Mouse (Mus musculus) MEL (cell line): ENCODE results near the gene Qrich1. TPM values are rescaled to one million over a fixed set of nuclear protein-coding genes. Genes with fewer than 3 reads are reported as not detected.

Source experiments
- DNase-seq: peaks from one replicate; pipeline ENCODE4 v3.0.0; 2011; ENCODE audit warnings: low read depth, low spot score
- H3K27ac ChIP-seq: 2 replicates; pipeline ENCODE4 v1.5.1; 2012; ENCODE audit warnings: low read depth, mild to moderate bottlenecking, control low read depth, low read length, moderate library complexity; ENCODE audit not compliant: control insufficient read depth
- H3K27me3 ChIP-seq, 2 experiments: fragments of 150-350 bp in 1 of 2; sonication (generic) in 1 of 2; 2 replicates each; pipeline ENCODE4 v1.6.1; 2012; ENCODE audit warnings: low read length in 2 of 2, mild to moderate bottlenecking in 2 of 2, improper control_type of control experiment in 1 of 2, moderate library complexity in 1 of 2; ENCODE audit not compliant: insufficient read depth in 2 of 2, control insufficient read depth in 1 of 2
- H3K36me3 ChIP-seq, 2 experiments: 2 replicates each; pipeline ENCODE4 v1.6.1; 2012 to 2014; ENCODE audit warnings: low read length in 2 of 2, improper control_type of control experiment in 1 of 2, inconsistent platforms in 1 of 2, mild to moderate bottlenecking in 1 of 2; ENCODE audit not compliant: insufficient read depth in 2 of 2, control insufficient read depth in 1 of 2
- H3K4me1 ChIP-seq, 2 experiments: fragments of 150-350 bp in 1 of 2; sonication (generic) in 1 of 2; 2 replicates each; pipeline ENCODE4 v1.6.1; 2012; ENCODE audit warnings: low read length in 2 of 2, improper control_type of control experiment in 1 of 2, mild to moderate bottlenecking in 1 of 2; ENCODE audit not compliant: insufficient read depth in 2 of 2, control insufficient read depth in 1 of 2
- H3K4me3 ChIP-seq, 2 experiments: fragments of 150-350 bp in 1 of 2; sonication (generic) in 1 of 2; 2 replicates each; pipeline ENCODE4 v1.5.1; 2012; ENCODE audit warnings: low read depth in 2 of 2, low read length in 2 of 2, mild to moderate bottlenecking in 2 of 2, moderate library complexity in 2 of 2, control low read depth in 1 of 2, improper control_type of control experiment in 1 of 2; ENCODE audit not compliant: control insufficient read depth in 1 of 2, insufficient read depth in 1 of 2
- H3K79me2 ChIP-seq: 2 replicates; pipeline ENCODE4 v1.6.1; 2012; ENCODE audit warnings: mild to moderate bottlenecking, low read length, moderate library complexity; ENCODE audit not compliant: control insufficient read depth, poor library complexity, insufficient read depth
- H3K9ac ChIP-seq: 2 replicates; pipeline ENCODE4 v1.6.1; 2012; ENCODE audit warnings: low read depth, mild to moderate bottlenecking, control low read depth, low read length, moderate library complexity; ENCODE audit not compliant: control insufficient read depth, poor library complexity, severe bottlenecking
- H3K9me3 ChIP-seq: fragments of 150-350 bp; sonication (generic); replicated peaks from 2 replicates; pipeline ENCODE4 v1.6.1; 2012; ENCODE audit warnings: mild to moderate bottlenecking, low read length, improper control_type of control experiment, moderate library complexity; ENCODE audit not compliant: insufficient read depth
- BHLHE40 ChIP-seq: IDR thresholded peaks from 2 replicates; pipeline ENCODE4 v1.6.1; 2012; ENCODE audit warnings: low read depth, mild to moderate bottlenecking, inconsistent platforms, low read length, improper control_type of control experiment, borderline replicate concordance
- CHD1 ChIP-seq: IDR thresholded peaks from 2 replicates; pipeline ENCODE4 v1.6.1; 2012; ENCODE audit warnings: low read depth, mild to moderate bottlenecking, inconsistent platforms, low read length, improper control_type of control experiment
- CTCF ChIP-seq, 3 experiments: IDR thresholded peaks in 2 of 3; conservative IDR thresholded peaks in 1 of 3; 2 replicates each; pipeline ENCODE4 v1.5.1; 2011 to 2012; ENCODE audit warnings: low read length in 3 of 3, low read depth in 2 of 3, mild to moderate bottlenecking in 2 of 3, improper control_type of control experiment in 1 of 3, inconsistent platforms in 1 of 3, mixed read lengths in 1 of 3, moderate library complexity in 1 of 3; ENCODE audit not compliant: control insufficient read depth in 1 of 3, insufficient read depth in 1 of 3, poor library complexity in 1 of 3, severe bottlenecking in 1 of 3
- E2F4 ChIP-seq: IDR thresholded peaks from 2 replicates; pipeline ENCODE4 v1.6.1; 2011; ENCODE audit warnings: low read depth, low read length, improper control_type of control experiment, borderline replicate concordance
- ELF1 ChIP-seq: IDR thresholded peaks from 2 replicates; pipeline ENCODE4 v1.6.1; 2014; ENCODE audit warnings: low read depth, mild to moderate bottlenecking, inconsistent platforms, low read length, improper control_type of control experiment, moderate library complexity
- EP300 ChIP-seq, 2 experiments: IDR thresholded peaks; 2 replicates each; pipeline ENCODE4 v1.6.1; 2011; ENCODE audit warnings: improper control_type of control experiment in 2 of 2, low read length in 2 of 2, low read depth in 1 of 2, mild to moderate bottlenecking in 1 of 2
- ETS1 ChIP-seq: IDR thresholded peaks from 2 replicates; pipeline ENCODE4 v1.6.1; 2012; ENCODE audit warnings: low read depth, mild to moderate bottlenecking, inconsistent platforms, low read length, improper control_type of control experiment, moderate library complexity
- MAFK ChIP-seq: IDR thresholded peaks from 2 replicates; pipeline ENCODE4 v1.6.1; 2011; ENCODE audit warnings: low read depth, mild to moderate bottlenecking, low read length, improper control_type of control experiment, borderline replicate concordance
- MXI1 ChIP-seq: IDR thresholded peaks from 2 replicates; pipeline ENCODE4 v1.6.1; 2011; ENCODE audit warnings: mild to moderate bottlenecking, low read depth, low read length, improper control_type of control experiment
- MYB ChIP-seq: IDR thresholded peaks from 2 replicates; pipeline ENCODE4 v1.6.1; 2011; ENCODE audit warnings: mild to moderate bottlenecking, low read depth, low read length, improper control_type of control experiment
- MYC ChIP-seq: IDR thresholded peaks from 2 replicates; pipeline ENCODE4 v1.6.1; 2011; ENCODE audit warnings: low read depth, mild to moderate bottlenecking, low read length, improper control_type of control experiment, moderate library complexity
- NELFE ChIP-seq: IDR thresholded peaks from 2 replicates; pipeline ENCODE4 v1.6.1; 2011; ENCODE audit warnings: low read depth, low read length, improper control_type of control experiment
- NRF1 ChIP-seq: IDR thresholded peaks from 2 replicates; pipeline ENCODE4 v1.6.1; 2014; ENCODE audit warnings: low read depth, mild to moderate bottlenecking, inconsistent platforms, low read length, improper control_type of control experiment, moderate library complexity; ENCODE audit not compliant: poor library complexity, insufficient read depth, severe bottlenecking
- POLR2AphosphoS5 ChIP-seq: IDR thresholded peaks from 2 replicates; pipeline ENCODE4 v1.6.1; 2012; ENCODE audit warnings: low read depth, borderline replicate concordance, mild to moderate bottlenecking, inconsistent platforms, low read length, moderate library complexity, mixed read lengths
- RCOR1 ChIP-seq: IDR thresholded peaks from 2 replicates; pipeline ENCODE4 v1.6.1; 2012; ENCODE audit warnings: low read depth, mild to moderate bottlenecking, inconsistent platforms, low read length, improper control_type of control experiment
- TAL1 ChIP-seq: IDR thresholded peaks from 2 replicates; pipeline ENCODE4 v1.6.1; 2012; ENCODE audit warnings: mild to moderate bottlenecking, inconsistent platforms, low read length, moderate library complexity, mixed read lengths
- UBTF ChIP-seq: IDR thresholded peaks from 2 replicates; pipeline ENCODE4 v1.6.1; 2012; ENCODE audit warnings: low read depth, mild to moderate bottlenecking, inconsistent platforms, low read length, improper control_type of control experiment, moderate library complexity, borderline replicate concordance; ENCODE audit not compliant: insufficient read depth
- USF1 ChIP-seq: IDR thresholded peaks from 2 replicates; pipeline ENCODE4 v1.6.1; 2014; ENCODE audit warnings: low read depth, mild to moderate bottlenecking, inconsistent platforms, low read length, improper control_type of control experiment, moderate library complexity
- ZC3H11A ChIP-seq: IDR thresholded peaks from 2 replicates; pipeline ENCODE4 v1.6.1; 2012; ENCODE audit warnings: low read depth, mild to moderate bottlenecking, inconsistent platforms, low read length, improper control_type of control experiment
- ZKSCAN1 ChIP-seq: IDR thresholded peaks from 2 replicates; pipeline ENCODE4 v1.6.1; 2012; ENCODE audit warnings: low read depth, mild to moderate bottlenecking, inconsistent platforms, low read length, improper control_type of control experiment, moderate library complexity
- ZMIZ1 ChIP-seq: IDR thresholded peaks from 2 replicates; pipeline ENCODE4 v1.6.1; 2012; ENCODE audit warnings: low read depth, mild to moderate bottlenecking, inconsistent platforms, low read length, improper control_type of control experiment, moderate library complexity
- polyA plus RNA-seq, 2 experiments: library from polyadenylated mRNA; stranded (reverse) in 1 of 2; unstranded in 1 of 2; fragments of >175 nt in 1 of 2; fragments of >200 nt in 1 of 2; gene quantifications; 2 replicates each; pipeline versions ENCODE4 v1.2.1 to v1.2.4; 2012; ENCODE audit warnings: low replicate concordance in 2 of 2, low read depth in 1 of 2; ENCODE audit not compliant: insufficient read length in 2 of 2, insufficient read depth in 1 of 2, missing spikeins in 1 of 2
- total RNA-seq: library from RNA; depleted of rRNA; stranded (reverse); fragments of 300-350 nt; gene quantifications from 2 replicates; pipeline ENCODE4 v1.2.3, GENCODE M21; 2012

Qrich1 gene
- total and polyA plus RNA-seq, 3 experiments, result 84.5 to 161 (median 126) TPM

DNA sequence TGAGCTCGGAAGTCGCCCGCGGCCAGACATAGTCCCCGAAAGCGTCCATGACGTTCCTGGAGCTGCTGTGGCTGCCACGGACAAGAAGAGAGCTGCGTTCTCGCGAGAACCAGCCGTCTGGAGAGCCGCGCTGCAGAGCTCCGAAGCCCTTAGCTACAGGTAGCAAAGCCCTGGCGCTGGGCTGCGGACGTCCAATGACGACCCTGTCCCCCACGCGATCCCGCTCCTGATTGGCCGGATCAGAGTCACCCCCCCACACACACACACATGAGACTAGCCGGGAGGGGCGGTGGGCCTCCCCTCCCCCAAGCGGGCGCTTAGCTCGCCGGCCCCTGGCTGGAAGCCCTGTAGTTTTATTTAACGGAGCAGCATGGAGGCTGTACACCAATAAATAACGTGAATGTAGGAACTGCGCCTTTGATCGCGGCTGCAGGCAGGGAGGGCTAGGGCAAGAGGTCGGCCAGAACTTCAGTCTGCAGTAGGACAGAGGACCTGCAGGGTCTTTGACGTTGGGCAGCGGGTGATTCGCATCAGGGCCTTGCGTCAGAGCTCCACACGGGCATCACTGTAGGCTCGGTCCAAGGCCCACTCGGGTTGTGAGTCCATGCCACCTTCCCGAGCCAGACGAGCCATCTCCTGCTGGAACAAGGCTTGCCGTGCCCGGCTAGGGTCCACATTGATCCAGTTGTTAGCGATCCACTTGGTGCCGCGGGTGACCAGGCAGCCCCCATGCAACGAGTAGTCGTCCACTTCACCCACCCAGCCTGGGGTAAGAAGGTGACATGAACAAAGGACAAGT, 62.1 kb downstream of the Qrich1 start, which contains the start of gene Wdr6 (continued):
- peak; percentile 55; the same call in 1 of the 2 replicates for TF ChIP-seq MYC
- TF ChIP-seq UBTF, result no peak
- no peak for TF ChIP-seq ZKSCAN1
- peak in 1 of 2 experiments; percentile 36; a peak in 1 of 4 replicates for TF ChIP-seq EP300 (IDR thresholded peaks at IDR 0.05; ENCODE audit: low read depth in 1 of 2, low read length in 2 of 2)
- TF ChIP-seq POLR2AphosphoS5, result no peak
- TF ChIP-seq CTCF (IDR thresholded peaks at IDR 0.05 in 2 of 3, conservative IDR thresholded peaks at IDR 0.05 in 1 of 3; ENCODE audit: control insufficient read depth in 1 of 3, insufficient read depth in 1 of 3, low read depth in 2 of 3, low read length in 3 of 3, poor library complexity in 1 of 3, severe bottlenecking in 1 of 3), result no peak
- TF ChIP-seq ZMIZ1, result peak; percentile 76
- peak; percentile 75 for TF ChIP-seq MXI1
- TF ChIP-seq BHLHE40, result no peak; the same call in 1 of the 2 replicates
- TF ChIP-seq RCOR1, result no peak
- peak; percentile 63 for TF ChIP-seq USF1
- peak; percentile 58; the same call in 1 of the 2 replicates for TF ChIP-seq ETS1

DNA sequence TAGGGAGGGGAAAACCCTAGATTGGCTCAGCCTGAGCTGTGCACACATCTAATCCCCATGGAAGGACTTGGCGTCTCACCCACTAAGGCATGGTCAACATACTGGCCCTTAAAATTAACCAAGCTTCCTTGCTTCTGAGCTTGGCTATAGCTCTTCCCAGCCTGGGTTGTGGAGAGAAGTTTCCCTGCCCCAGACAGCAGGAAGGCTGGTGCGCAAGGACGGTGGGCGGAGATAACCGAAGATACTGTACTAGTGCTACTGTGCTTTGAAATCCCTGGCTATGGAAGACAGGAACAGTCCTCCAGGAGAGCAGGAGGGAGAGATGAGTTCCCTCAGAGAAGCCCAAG, 62.7 kb downstream of the Qrich1 start:
- Histone ChIP-seq H3K9ac (peak overlapping the region; percentile 88), H3K9me3 (no peaks in the 10 kb centered on the region), H3K79me2 (peaks cover 6% of the 10 kb centered on the region), H3K27ac (peak overlapping the region; percentile 68), H3K27me3 (no peaks in the 10 kb centered on the region), H3K4me3 (peak overlapping the region; percentile 72 to 98), H3K36me3 (no peaks in the 10 kb centered on the region), H3K4me1 (peaks cover 0 to 9% of the 10 kb centered on the region in 2 experiments; a peak in 2 of 4 replicates)
- peak; percentile 56 for DNase-seq
- TF ChIP-seq NRF1, result peak; percentile 46; the same call in 1 of the 2 replicates
- no peak for TF ChIP-seq NELFE
- TF ChIP-seq ELF1, result 0 out of 2 replicates have a peak, but pooled peaks have one; percentile 3
- no peak for TF ChIP-seq UBTF

- no peak for DNase-seq
- H3K36me3 ChIP-seq, result peaks cover 0 to 4% of the 10 kb centered on the region in 2 experiments; a peak in 1 of 4 replicates
These were observed 71.1 kb downstream of the Qrich1 start for GRCm38 (mm10) chr9:108587571-108588180.

More at GRCm38 (mm10) chr9:108587571-108588180, 71.1 kb downstream of the Qrich1 start:
- Histone ChIP-seq H3K4me3 (no peak overlapping the region), H3K9me3 (no peaks in the 10 kb centered on the region), H3K9ac (no peak overlapping the region), H3K27me3 (no peaks in the 10 kb centered on the region), H3K4me1 (peaks cover 0 to 5% of the 10 kb centered on the region in 2 experiments; a peak in 3 of 4 replicates), H3K79me2 (no peaks in the 10 kb centered on the region), H3K27ac (no peak overlapping the region)
- TF ChIP-seq CTCF (IDR thresholded peaks at IDR 0.05 in 2 of 3, conservative IDR thresholded peaks at IDR 0.05 in 1 of 3; ENCODE audit: control insufficient read depth in 1 of 3, insufficient read depth in 1 of 3, low read depth in 2 of 3, low read length in 3 of 3, poor library complexity in 1 of 3, severe bottlenecking in 1 of 3), result no peak
- no peak for TF ChIP-seq MAFK
- no peak for TF ChIP-seq ZKSCAN1
- TF ChIP-seq TAL1, result no peak
- no peak for TF ChIP-seq E2F4
- no peak for TF ChIP-seq CHD1
- TF ChIP-seq UBTF, result no peak
- no peak for TF ChIP-seq MYB
- no peak for TF ChIP-seq ZC3H11A
